Mouse (Mus musculus) heart, embryonic 16.5 days (tissue): ENCODE results near the gene Trpm8. TPM values are rescaled to one million over a fixed set of nuclear protein-coding genes. Genes with fewer than 3 reads are reported as not detected.

Experiments
- ATAC-seq: fragments of 200-750 bp; cut with Nextera tagmentation; replicated peaks from 2 replicates; pipeline ENCODE4 v1.8.0; 2017; ENCODE audit warnings: moderate number of reproducible peaks; ENCODE audit not compliant: insufficient read depth, low FRiP score; ENCODE audit errors: extremely low read depth
- H3K27ac ChIP-seq: fragments of 300-500 bp; sonication (generic); 2 replicates; pipeline ENCODE4 v1.5.1; 2014; ENCODE audit warnings: mild to moderate bottlenecking, low read length, control low read depth, moderate library complexity
- H3K27me3 ChIP-seq: fragments of 300-500 bp; sonication (generic); 2 replicates; pipeline ENCODE4 v1.6.1; 2014; ENCODE audit warnings: low read length, mixed read lengths; ENCODE audit not compliant: control insufficient read depth, insufficient read depth
- H3K36me3 ChIP-seq: fragments of 300-500 bp; sonication (generic); 2 replicates; pipeline ENCODE4 v1.6.1; 2014; ENCODE audit not compliant: control insufficient read depth, insufficient read depth
- H3K4me1 ChIP-seq: fragments of 300-500 bp; sonication (generic); 2 replicates; pipeline ENCODE4 v1.6.1; 2014; ENCODE audit warnings: low read length, mixed read lengths; ENCODE audit not compliant: control insufficient read depth, insufficient read depth
- H3K4me2 ChIP-seq: fragments of 300-500 bp; sonication (generic); 2 replicates; pipeline ENCODE4 v1.6.1; 2014; ENCODE audit warnings: low read depth, mild to moderate bottlenecking, control low read depth, low read length
- H3K4me3 ChIP-seq: fragments of 300-500 bp; sonication (generic); 2 replicates; pipeline ENCODE4 v1.5.1; 2014; ENCODE audit warnings: mild to moderate bottlenecking, control low read depth, low read length
- H3K9ac ChIP-seq: fragments of 300-500 bp; sonication (generic); 2 replicates; pipeline ENCODE4 v1.6.1; 2014; ENCODE audit warnings: low read length, control low read depth
- H3K9me3 ChIP-seq: fragments of 300-500 bp; sonication (generic); replicated peaks from 2 replicates; pipeline ENCODE4 v1.6.1; 2016; ENCODE audit warnings: low read length; ENCODE audit not compliant: control insufficient read depth
- WGBS: fragments of 180-500 bp; shearing (Covaris S2); extraction: QIAGEN DNeasy Blood & Tissue Kit; methylation state at CpG from one replicate; pipeline ENCODE4 v1.1.7; 2014; 5-methylcytosine and 5-hydroxymethylcytosine counted together
- polyA plus RNA-seq: library from polyadenylated mRNA; unstranded; fragments of >200 nt; fragmentation: Nextera tagmentation; extraction: Ambion mirVana; gene quantifications from 2 replicates; pipeline ENCODE4 v1.2.1, GENCODE M21; 2015

Gene Trpm8
- polyA plus RNA-seq, 1 experiment from 2014 or later, result not detected

- H3K27me3 ChIP-seq, result no peaks in the 10 kb centered on the region
- peaks cover 90% of the 10 kb centered on the region for H3K9me3 ChIP-seq
- H3K36me3 ChIP-seq, result no peaks in the 10 kb centered on the region
- no peak overlapping the region for H3K9ac ChIP-seq
- 60% methylated on average over 14 of the region's 14 CpGs for WGBS
- ATAC-seq, result no peak
- no peak overlapping the region for H3K4me2 ChIP-seq
- no peaks in the 10 kb centered on the region for H3K4me1 ChIP-seq
- H3K4me3 ChIP-seq, result no peak overlapping the region
- no peak overlapping the region for H3K27ac ChIP-seq
These were observed 43.8 kb upstream of the Trpm8 start for GRCm38 (mm10) chr1:88233421-88234247.

DNA sequence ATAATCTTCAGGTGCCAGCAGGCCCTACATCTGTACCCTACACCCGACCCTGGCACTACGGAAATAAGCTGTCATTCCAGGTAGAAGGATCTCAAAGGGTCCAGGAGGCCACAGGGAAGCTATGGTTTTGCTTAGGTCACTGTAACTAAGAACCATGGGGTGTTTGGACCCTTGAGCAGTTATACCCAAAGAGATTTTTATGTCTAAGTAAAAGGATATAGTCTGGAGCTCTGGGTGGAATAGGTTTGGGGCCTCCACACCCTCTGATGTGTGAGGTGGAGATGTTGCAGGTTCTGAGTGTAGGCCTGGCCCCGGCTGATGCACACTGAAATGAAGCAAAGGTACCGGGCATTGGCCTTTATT is 43.2 kb upstream of the Trpm8 start:
- ATAC-seq, result no peak
- Histone ChIP-seq H3K27ac (no peak overlapping the region), H3K27me3 (no peaks in the 10 kb centered on the region), H3K4me1 (no peaks in the 10 kb centered on the region), H3K36me3 (no peaks in the 10 kb centered on the region), H3K9me3 (peaks cover 90% of the 10 kb centered on the region), H3K4me2 (no peak overlapping the region), H3K9ac (no peak overlapping the region), H3K4me3 (no peak overlapping the region)
- WGBS, result 50% methylated on average over 4 of the region's 4 CpGs

- Histone ChIP-seq H3K9ac (no peak overlapping the region), H3K27me3 (no peaks in the 10 kb centered on the region), H3K4me1 (no peaks in the 10 kb centered on the region), H3K9me3 (peaks cover 90% of the 10 kb centered on the region), H3K27ac (no peak overlapping the region), H3K36me3 (no peaks in the 10 kb centered on the region), H3K4me2 (no peak overlapping the region), H3K4me3 (no peak overlapping the region)
- ATAC-seq, result no peak
- 38% methylated on average over 5 of the region's 5 CpGs for WGBS
These were observed 42.8 kb upstream of the Trpm8 start for GRCm38 (mm10) chr1:88234646-88235045.

DNA sequence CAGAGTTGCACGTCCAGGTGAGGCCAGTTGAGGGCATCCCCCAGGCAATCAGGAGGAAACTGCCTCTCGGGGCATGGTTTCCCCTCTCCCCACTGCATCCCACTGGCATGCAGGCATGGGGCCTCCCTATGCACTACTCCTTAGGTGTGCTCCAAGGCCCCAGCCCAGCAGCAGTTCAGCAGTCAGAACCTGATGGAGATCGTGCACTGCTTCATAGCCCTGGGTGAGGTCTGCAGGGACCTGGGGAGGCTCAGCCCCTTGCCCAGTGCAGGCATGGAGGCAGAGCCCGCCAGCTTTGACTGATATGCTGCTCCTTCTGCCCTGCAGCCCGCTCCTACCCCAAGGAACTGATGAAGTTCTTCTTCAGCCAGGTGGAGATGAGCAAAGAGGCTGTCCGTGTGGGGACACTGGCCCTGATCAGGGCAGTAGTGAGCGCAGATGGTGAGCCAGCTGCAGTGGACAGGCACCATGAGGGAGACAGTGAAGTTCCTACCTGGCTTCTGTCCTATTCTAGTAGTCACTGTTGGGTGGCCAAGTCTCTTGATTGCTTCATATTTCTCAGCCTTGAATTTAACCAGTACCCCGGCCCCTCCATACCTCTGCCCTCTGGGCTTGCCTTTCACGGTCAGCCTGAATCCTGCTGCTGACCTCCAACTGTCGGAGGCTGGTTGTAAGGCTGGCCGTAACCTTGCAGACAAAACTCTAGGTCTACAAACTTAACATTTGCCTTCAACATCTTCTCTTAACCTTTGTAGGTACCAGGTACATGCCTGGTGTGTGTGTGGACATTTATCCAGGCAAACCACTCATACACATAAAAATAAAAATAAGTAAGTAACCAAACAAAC is 42.2 kb upstream of the Trpm8 start:
- 54% methylated on average over 11 of the region's 11 CpGs for WGBS
- Histone ChIP-seq H3K9ac (no peak overlapping the region), H3K36me3 (no peaks in the 10 kb centered on the region), H3K27ac (no peak overlapping the region), H3K4me3 (no peak overlapping the region), H3K4me2 (no peak overlapping the region), H3K9me3 (peaks cover 90% of the 10 kb centered on the region), H3K27me3 (no peaks in the 10 kb centered on the region), H3K4me1 (no peaks in the 10 kb centered on the region)
- no peak for ATAC-seq

GRCm38 (mm10) chr1:88235894-88236415 is 41.5 kb upstream of the Trpm8 start:
- Histone ChIP-seq H3K36me3 (no peaks in the 10 kb centered on the region), H3K4me1 (no peaks in the 10 kb centered on the region), H3K4me3 (no peak overlapping the region), H3K4me2 (no peak overlapping the region), H3K9me3 (peaks cover 90% of the 10 kb centered on the region), H3K27me3 (no peaks in the 10 kb centered on the region), H3K9ac (no peak overlapping the region), H3K27ac (no peak overlapping the region)
- ATAC-seq, result no peak
- 55% methylated on average over 4 of the region's 4 CpGs for WGBS

GRCm38 (mm10) chr1:88237311-88237710 is 40.1 kb upstream of the Trpm8 start:
- Histone ChIP-seq H3K27me3 (no peaks in the 10 kb centered on the region), H3K4me3 (no peak overlapping the region), H3K4me1 (no peaks in the 10 kb centered on the region), H3K36me3 (no peaks in the 10 kb centered on the region), H3K9me3 (peaks cover 85% of the 10 kb centered on the region), H3K9ac (no peak overlapping the region), H3K27ac (no peak overlapping the region), H3K4me2 (no peak overlapping the region)
- WGBS, result 65% methylated on average over 5 of the region's 5 CpGs
- ATAC-seq, result no peak

- no peak for ATAC-seq
- Histone ChIP-seq H3K4me2 (no peak overlapping the region), H3K4me1 (no peaks in the 10 kb centered on the region), H3K36me3 (no peaks in the 10 kb centered on the region), H3K27me3 (no peaks in the 10 kb centered on the region), H3K9me3 (peaks cover 80% of the 10 kb centered on the region), H3K27ac (no peak overlapping the region), H3K4me3 (no peak overlapping the region), H3K9ac (no peak overlapping the region)
- 71% methylated on average over 6 of the region's 6 CpGs for WGBS
These were observed 38.7 kb upstream of the Trpm8 start for GRCm38 (mm10) chr1:88238771-88239170.

- no peaks in the 10 kb centered on the region for H3K27me3 ChIP-seq
- no peaks in the 10 kb centered on the region for H3K36me3 ChIP-seq
- H3K9me3 ChIP-seq, result peaks cover 75% of the 10 kb centered on the region
- H3K9ac ChIP-seq, result no peak overlapping the region
- no peak overlapping the region for H3K4me3 ChIP-seq
- no peak overlapping the region for H3K4me2 ChIP-seq
- no peak overlapping the region for H3K27ac ChIP-seq
- 60% methylated on average over 5 of the region's 5 CpGs for WGBS
- no peak for ATAC-seq
- no peaks in the 10 kb centered on the region for H3K4me1 ChIP-seq
These were observed 37.4 kb upstream of the Trpm8 start for GRCm38 (mm10) chr1:88240072-88240471.

- no peak for ATAC-seq
- H3K4me1 ChIP-seq, result no peaks in the 10 kb centered on the region
- H3K27me3 ChIP-seq, result no peaks in the 10 kb centered on the region
- H3K4me2 ChIP-seq, result no peak overlapping the region
- no peaks in the 10 kb centered on the region for H3K36me3 ChIP-seq
- WGBS, result 61% methylated on average over 4 of the region's 4 CpGs
- no peak overlapping the region for H3K27ac ChIP-seq
- no peak overlapping the region for H3K9ac ChIP-seq
- H3K4me3 ChIP-seq, result no peak overlapping the region
- peaks cover 75% of the 10 kb centered on the region for H3K9me3 ChIP-seq
These were observed 36.9 kb upstream of the Trpm8 start for GRCm38 (mm10) chr1:88240579-88240978.
